Mouse (Mus musculus): Measurements from ENCODE around the gene Spats2.
A peak's percentile ranks its signal among the peaks of the same experiment; 100 is the strongest.
"Not testable (repeated sequence)": the region's sequence is repeated elsewhere in the genome, so short reads cannot be mapped to it uniquely, and the experiment has no call there.

Gene Spats2

GRCm38 (mm10) chr15:99224208-99224911 is 98.6 kb downstream of the Spats2 start, which contains the start of gene Kcnh3:
Kcnh3 (plus strand) TSS chr15:99224861.
- DNase-seq (ENCODE audit: low read depth), result no peak

GRCm38 (mm10) chr15:99225081-99225810 is 99.5 kb downstream of the Spats2 start:
- DNase-seq (ENCODE audit: low read depth), result no peak

- DNase-seq (ENCODE audit: low read depth), result no peak
Observed at GRCm38 (mm10) chr15:99226090-99226489, 100.4 kb downstream of the Spats2 start.

- DNase-seq (ENCODE audit: low read depth), result no peak
Observed at GRCm38 (mm10) chr15:99231998-99232397, 106.3 kb downstream of the Spats2 start.

GRCm38 (mm10) chr15:99233719-99234118 is 108.0 kb downstream of the Spats2 start:
- no peak for DNase-seq (ENCODE audit: low read depth)

- no peak for DNase-seq (ENCODE audit: low read depth)
Observed at GRCm38 (mm10) chr15:99234326-99235010, 108.8 kb downstream of the Spats2 start.

GRCm38 (mm10) chr15:99238006-99238405 is 112.3 kb downstream of the Spats2 start:
- DNase-seq (ENCODE audit: low read depth), result no peak

GRCm38 (mm10) chr15:99240129-99240528 is 114.4 kb downstream of the Spats2 start:
- DNase-seq (ENCODE audit: low read depth), result no peak

GRCm38 (mm10) chr15:99241249-99241648 is 115.5 kb downstream of the Spats2 start:
- no peak for DNase-seq (ENCODE audit: low read depth)

GRCm38 (mm10) chr15:99242045-99242444 is 116.3 kb downstream of the Spats2 start:
- no peak for DNase-seq (ENCODE audit: low read depth)

GRCm38 (mm10) chr15:99246736-99247135 is 121.0 kb downstream of the Spats2 start:
- not testable (repeated sequence) for DNase-seq (ENCODE audit: low read depth)

GRCm38 (mm10) chr15:99248972-99249371 is 123.3 kb downstream of the Spats2 start:
- no peak for DNase-seq (ENCODE audit: low read depth)

- DNase-seq (ENCODE audit: low read depth), result no peak
Observed at GRCm38 (mm10) chr15:99249938-99250337, 124.2 kb downstream of the Spats2 start.

- not testable (repeated sequence) for DNase-seq (ENCODE audit: low read depth)
Observed at GRCm38 (mm10) chr15:99251111-99251510, 125.4 kb downstream of the Spats2 start.

GRCm38 (mm10) chr15:99251626-99252380 is 126.1 kb downstream of the Spats2 start, which contains the start of gene Mcrs1:
Mcrs1 (minus strand) TSS chr15:99251961.
- peak; percentile 97 for DNase-seq (ENCODE audit: low read depth)

GRCm38 (mm10) chr15:99252381-99253174 is 126.9 kb downstream of the Spats2 start:
- DNase-seq (ENCODE audit: low read depth), result peak; percentile 20

- DNase-seq (ENCODE audit: low read depth), result not testable (repeated sequence)
Observed at GRCm38 (mm10) chr15:99253175-99253479, 127.4 kb downstream of the Spats2 start.

- DNase-seq (ENCODE audit: low read depth), result no peak
Observed at GRCm38 (mm10) chr15:99253772-99254171, 128.1 kb downstream of the Spats2 start.

- DNase-seq (ENCODE audit: low read depth), result no peak
Observed at GRCm38 (mm10) chr15:99254477-99255005, 128.8 kb downstream of the Spats2 start.

- no peak for DNase-seq (ENCODE audit: low read depth)
Observed at GRCm38 (mm10) chr15:99255241-99255749, 129.6 kb downstream of the Spats2 start.
